Mouse (Mus musculus): ENCODE results near the gene Suox.
"Not testable (repeated sequence)": the region's sequence is repeated elsewhere in the genome, so short reads cannot be mapped to it uniquely, and the experiment has no call there.

Gene Suox

GRCm38 (mm10) chr10:128626311-128627310 is 47.3 kb downstream of the Suox start, which contains the start of gene Rps26:
Gene Rps26 (minus strand): TSS chr10:128626747.
- peak; percentile 93 to 96 for DNase-seq

GRCm38 (mm10) chr10:128625287-128625894 is 48.5 kb downstream of the Suox start:
- DNase-seq, result no peak

GRCm38 (mm10) chr10:128623106-128623613 is 50.7 kb downstream of the Suox start:
- DNase-seq, result not testable (repeated sequence)

DNA sequence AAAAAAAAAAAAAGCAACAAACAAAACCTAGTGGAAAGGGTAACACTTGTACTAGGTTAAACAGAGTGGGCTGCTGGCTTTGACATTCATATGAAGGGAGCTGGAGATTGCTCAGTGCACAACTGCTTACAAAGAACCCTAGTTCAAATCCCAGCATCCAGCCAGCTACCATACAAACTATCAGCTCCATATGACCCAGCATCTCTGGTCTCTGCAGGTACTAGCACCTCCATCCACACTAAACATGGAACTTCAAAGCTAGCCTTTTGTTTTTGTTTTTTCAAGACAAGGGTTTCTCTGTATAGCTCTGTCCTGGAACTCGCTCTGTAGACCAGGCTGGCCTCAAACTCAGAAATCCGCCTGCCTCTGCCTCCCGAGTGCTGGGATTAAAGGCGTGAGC is 51.2 kb downstream of the Suox start:
- DNase-seq, result no peak

DNA sequence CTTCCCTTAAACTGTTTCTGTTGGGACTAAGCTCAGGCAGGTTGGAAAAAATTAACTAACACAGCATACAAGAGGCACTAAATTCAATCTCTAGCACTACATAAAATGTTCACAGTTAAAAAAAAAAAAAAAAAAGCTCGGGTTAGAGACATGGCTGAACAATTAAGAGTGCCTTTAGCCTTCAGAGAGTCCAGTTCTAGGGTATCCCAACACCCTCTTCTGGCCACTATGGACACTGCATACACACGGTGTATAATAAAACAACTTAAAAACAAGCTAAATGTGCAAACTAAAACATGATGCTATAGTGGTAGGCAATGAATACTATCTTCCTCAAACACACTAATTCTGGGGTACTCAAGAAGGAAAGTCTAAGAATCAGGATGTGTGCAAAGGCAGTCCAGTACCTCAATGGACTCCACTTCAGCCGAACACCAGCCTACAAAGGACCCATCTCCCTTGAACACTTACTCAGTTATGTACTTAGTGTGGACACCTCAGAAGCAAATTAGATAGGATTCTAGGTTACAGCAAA is 51.8 kb downstream of the Suox start:
- DNase-seq, result no peak

DNA sequence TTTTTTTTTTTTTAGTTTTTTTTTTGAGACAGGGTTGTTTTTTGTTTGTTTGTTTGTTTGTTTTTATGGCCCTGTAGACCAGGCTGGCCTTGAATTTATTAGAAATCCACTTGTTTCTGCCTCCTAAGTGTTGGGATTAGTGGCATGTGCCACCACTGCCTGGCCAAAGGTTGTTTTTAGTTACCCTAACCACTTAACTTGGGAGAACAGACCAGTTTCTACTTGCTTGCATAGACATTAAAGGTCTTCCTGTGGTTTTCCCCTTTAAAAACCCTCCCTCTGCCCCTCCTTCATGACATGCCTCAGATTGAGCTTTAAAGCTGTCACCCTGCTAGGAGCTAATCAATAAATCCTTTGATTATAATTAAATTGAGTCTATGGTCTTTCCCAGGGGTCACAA is 53.6 kb downstream of the Suox start:
- no peak for DNase-seq
